ENCODE assay signal across 18 mouse cellular contexts in the genomic region with DNA sequence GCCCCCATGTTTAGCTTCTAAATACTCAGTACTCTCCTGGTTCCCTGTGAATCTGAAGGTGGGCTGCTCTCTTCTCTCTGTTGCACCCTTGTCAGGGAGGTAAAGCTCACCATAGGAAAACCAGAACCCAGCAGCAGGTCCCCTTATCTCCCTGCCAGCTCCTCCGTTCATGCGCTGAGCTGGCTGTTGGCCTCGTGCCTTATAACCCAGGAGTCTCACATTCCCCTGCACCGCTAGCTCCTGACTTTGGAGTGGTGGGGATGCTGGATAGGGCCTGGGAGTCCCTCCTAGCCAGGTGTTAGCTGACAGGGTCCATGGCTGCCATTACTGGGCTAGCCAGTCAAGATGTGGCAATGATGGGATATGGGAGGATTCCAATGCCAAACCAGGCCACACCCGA. TPM values are rescaled to one million over a fixed set of nuclear protein-coding genes. Genes with fewer than 3 reads are reported as not detected.
A peak's percentile ranks its signal among the peaks of the same experiment; 100 is the strongest.
DNase-seq lines count a peak whose midpoint lies in the region; ATAC-seq and TF ChIP-seq lines count a peak whose summit lies in the region.
"Had no signal": no experiment of that assay in that cellular context is flagged by ENCODE, and none has a peak within 500 bp of the region (broad histone marks: within the 10 kb centered on the region; RNA-seq: fewer than 3 reads in every experiment).

No protein-coding gene starts in this region.

- WGBS in kidney, embryonic 16.5 days, result 75% methylated on average over 5 of the region's 5 CpGs

- peak overlapping the region; percentile 88 for H3K27ac ChIP-seq in gastrocnemius, adult 2 months
- no peak overlapping the region for H3K27ac ChIP-seq in kidney, embryonic 16.5 days (ENCODE audit: low read length)
- H3K27ac ChIP-seq: midbrain, embryonic 12.5 days had no signal

- ATAC-seq in kidney, embryonic 16.5 days (ENCODE audit: low FRiP score, low TSS enrichment), result no peak
- ATAC-seq: inflammation-experienced regulatory T-cells, adult 6 months had no signal

- no peak overlapping the region for H3K4me3 ChIP-seq in gastrocnemius, adult 2 months
- no peak overlapping the region for H3K4me3 ChIP-seq in kidney, embryonic 16.5 days (ENCODE audit: low read length)
- H3K4me3 ChIP-seq: midbrain, embryonic 12.5 days had no signal

- peaks cover 36% of the 10 kb centered on the region for H3K4me1 ChIP-seq in kidney, embryonic 16.5 days (ENCODE audit: insufficient read depth, low read length)
- H3K4me1 ChIP-seq: midbrain, embryonic 12.5 days had no signal

- intact Hi-C loops in gastrocnemius, adult 2 months (cut with DNase I), result loop anchor here (5.0 to 10.0 kb wide), 3 partner anchors 71 to 199 kb away; a partner anchor contains a TSS

- H3K9me3 ChIP-seq in kidney, embryonic 16.5 days (ENCODE audit: low read length), result no peaks in the 10 kb centered on the region
- H3K9me3 ChIP-seq: midbrain, embryonic 12.5 days had no signal

- H3K9ac ChIP-seq in kidney, embryonic 16.5 days (replicated peaks; ENCODE audit: low read length), result 0 out of 2 replicates have a peak overlapping the region, but pooled peaks have one; percentile 9
- H3K9ac ChIP-seq: midbrain, embryonic 12.5 days had no signal

- H3K36me3 ChIP-seq in kidney, embryonic 16.5 days (ENCODE audit: insufficient read depth, low read length), result peaks cover 54% of the 10 kb centered on the region

- peak; percentile 78 for DNase-seq in gastrocnemius, adult 2 months
- no peak for DNase-seq in gastrocnemius, postnatal 4 days (ENCODE audit: low spot score in 2 of 2)
- no peak for DNase-seq in kidney, postnatal 10 days
- DNase-seq in gastrocnemius, postnatal 10 days, result peak; percentile 34
- no peak for DNase-seq in urinary bladder, postnatal 25 days (ENCODE audit: low spot score)
- DNase-seq in embryo, embryonic 11 days, result no peak
- DNase-seq: adrenal gland, postnatal 25 days; B cell, adult 2 months; cerebellum, adult 11 months; kidney, adult 8-10 months; kidney, postnatal 36 days; layer of hippocampus, adult 9-11 months; liver; spleen, adult 18-20 months; thymus, postnatal 36 days had no signal

- TF ChIP-seq CTCF in gastrocnemius, adult 2 months (IDR thresholded peaks at IDR 0.05), result no peak

- no peak overlapping the region for H3K4me2 ChIP-seq in kidney, embryonic 16.5 days (replicated peaks; ENCODE audit: low read depth, low read length)
- H3K4me2 ChIP-seq: midbrain, embryonic 12.5 days had no signal

- no peaks in the 10 kb centered on the region for H3K27me3 ChIP-seq in kidney, embryonic 16.5 days (ENCODE audit: insufficient read depth, low read length)
- H3K27me3 ChIP-seq: midbrain, embryonic 12.5 days had no signal

RNA-seq across cellular contexts. Expression of a gene that starts 24.3 kb away (rescaled TPM):
- 1 to 10 TPM; 4.9 to 7.2 TPM for total RNA-seq in gastrocnemius, adult 2 months (2021)
- 1 to 10 TPM; 4.2 to 4.7 TPM for total RNA-seq in gastrocnemius, postnatal 4 days (2021)
- 16.9 and 17.6 TPM in 2 replicates for polyA plus RNA-seq in kidney, embryonic 16.5 days (2015; fragmentation: Nextera tagmentation; extraction: Ambion mirVana)
- total RNA-seq in gastrocnemius, postnatal 10 days (2021), result 1 to 10 TPM; 4.9 to 5.6 TPM

RNA-seq across cellular contexts. Expression of a gene that starts 24.3 kb away (rescaled TPM):
- total RNA-seq in gastrocnemius, adult 2 months (2021), result 10 to 100 TPM; 31.2 to 34.7 TPM
- total RNA-seq in gastrocnemius, postnatal 4 days (2021), result 10 to 100 TPM; 32.5 to 33.3 TPM
- polyA plus RNA-seq in kidney, embryonic 16.5 days (2015; fragmentation: Nextera tagmentation; extraction: Ambion mirVana), result 201 and 210 TPM in 2 replicates
- total RNA-seq in gastrocnemius, postnatal 10 days (2021), result 10 to 100 TPM; 32.7 to 36.9 TPM

Comparison
In these comparisons a context has a peak if more than half of its experiments do, and no peak if none do; other contexts are left out.
1. DNase-seq: peak in gastrocnemius, adult 2 months (single experiment) and gastrocnemius, postnatal 10 days (single experiment); none in gastrocnemius, postnatal 4 days (0 of 2), kidney, postnatal 10 days (single experiment), urinary bladder, postnatal 25 days (single experiment) and embryo, embryonic 11 days (single experiment).